Mouse (Mus musculus) Patski (cell line): Measurements from ENCODE around the gene Arsk. TPM values are rescaled to one million over a fixed set of nuclear protein-coding genes. Genes with fewer than 3 reads are reported as not detected.

Source experiments
- ATAC-seq: fragments of 100-300 bp; one replicate; pipeline ENCODE4 v1.8.0; 2021
- CTCF ChIA-PET: fragments of 350-600 bp; sonication (Branson Sonifier 250); formaldehyde crosslinking; loops from one replicate; lab custom pipeline; 2022; ENCODE audit warnings: inconsistent platforms; lab: Charles Lee
- POLR2A ChIA-PET: fragments of 350-600 bp; sonication (Branson Sonifier 250); formaldehyde crosslinking; loops from one replicate; lab custom pipeline; 2022; ENCODE audit warnings: antibody characterized with exemption, inconsistent platforms; lab: Charles Lee
- DNase-seq: peaks from one replicate; pipeline ENCODE4 v3.0.0-alpha.2; 2011; ENCODE audit warnings: low read depth, low spot score
- H3K27me3 ChIP-seq: fragments of 371-371 bp; one replicate; pipeline ENCODE4 v1.5.1; 2021
- CTCF ChIP-seq: fragments of 100-300 bp; IDR thresholded peaks from one replicate; pipeline ENCODE4 v1.5.1; 2021
- in situ Hi-C: fragments of 300-500 bp; cut with MboI; formaldehyde crosslinking; loops from 3 replicates; pipeline ENCODE4 v1.11.1; 2018; ENCODE audit warnings: low pct_unique_long_range_greater_than_20kb, mixed read lengths
- polyA plus RNA-seq: library from polyadenylated mRNA; unstranded; gene quantifications from one replicate; pipeline ENCODE4 v1.2.3, GENCODE M21; 2021

The Arsk gene
- polyA plus RNA-seq: 39.1 TPM

- no peak for TF ChIP-seq CTCF
- ATAC-seq: peak; percentile 88
- CTCF ChIA-PET: no interaction called here
- POLR2A ChIA-PET: no interaction called here
- peak; percentile 85 for DNase-seq
- no peaks in the 10 kb centered on the region for H3K27me3 ChIP-seq
- in situ Hi-C loops: no loop called here
Observed at GRCm38 (mm10) chr13:76098493-76099303, at the start of gene Arsk, which contains the start of gene Ttc37. TSS of gene Arsk (minus strand) at chr13:76098660. TSS of gene Ttc37 (plus strand) at chr13:76098734.

GRCm38 (mm10) chr13:76141117-76141808 lies 42.8 kb upstream of the Arsk start:
- H3K27me3 ChIP-seq: no peaks in the 10 kb centered on the region
- no peak for DNase-seq
- ATAC-seq: no peak
- TF ChIP-seq CTCF: no peak
- CTCF ChIA-PET: interaction anchor here (1.6 to 2.7 kb wide), 3 partner anchors 8 to 18 kb away, joined by 4 to 7 read pairs (median 7); no protein-coding TSS in a partner anchor
- in situ Hi-C loops: no loop called here
- POLR2A ChIA-PET: no interaction called here

GRCm38 (mm10) chr13:76138862-76139261 lies 40.4 kb upstream of the Arsk start:
- in situ Hi-C loops: no loop called here
- ChIA-PET POLR2A (no interaction called here), CTCF (interaction anchor here (1.6 to 2.7 kb wide), 3 partner anchors 10 to 16 kb away, joined by 4 to 7 read pairs (median 7); no protein-coding TSS in a partner anchor)
- no peak for ATAC-seq
- TF ChIP-seq CTCF: no peak
- H3K27me3 ChIP-seq: no peaks in the 10 kb centered on the region
- DNase-seq: no peak

- in situ Hi-C loops: no loop called here
- CTCF ChIA-PET: no interaction called here
- no peaks in the 10 kb centered on the region for H3K27me3 ChIP-seq
- TF ChIP-seq CTCF: no peak
- POLR2A ChIA-PET: no interaction called here
- no peak for DNase-seq
- ATAC-seq: no peak
Observed at GRCm38 (mm10) chr13:76132415-76132814, 34.0 kb upstream of the Arsk start.

- ChIA-PET POLR2A (no interaction called here), CTCF (interaction anchor here (1.1 kb wide), 1 partner anchor 22 kb away, joined by 3 read pairs; no protein-coding TSS in a partner anchor)
- H3K27me3 ChIP-seq: no peaks in the 10 kb centered on the region
- ATAC-seq (no peak), DNase-seq (no peak)
- in situ Hi-C loops: no loop called here
- TF ChIP-seq CTCF: no peak
Observed at GRCm38 (mm10) chr13:76128799-76129198, 30.3 kb upstream of the Arsk start.

- no peak for ATAC-seq
- TF ChIP-seq CTCF: no peak
- in situ Hi-C loops: no loop called here
- no peak for DNase-seq
- H3K27me3 ChIP-seq: no peaks in the 10 kb centered on the region
- ChIA-PET POLR2A (no interaction called here), CTCF (no interaction called here)
Observed at GRCm38 (mm10) chr13:76109069-76109824, 10.8 kb upstream of the Arsk start.

- H3K27me3 ChIP-seq: no peaks in the 10 kb centered on the region
- in situ Hi-C loops: no loop called here
- ChIA-PET CTCF (no interaction called here), POLR2A (no interaction called here)
- TF ChIP-seq CTCF: no peak
- DNase-seq: peak; percentile 54
- ATAC-seq: peak; percentile 75
Observed at GRCm38 (mm10) chr13:76101989-76102388, 3.5 kb upstream of the Arsk start.

- no peaks in the 10 kb centered on the region for H3K27me3 ChIP-seq
- in situ Hi-C loops: no loop called here
- POLR2A ChIA-PET: no interaction called here
- TF ChIP-seq CTCF: no peak
- CTCF ChIA-PET: no interaction called here
- ATAC-seq: peak; percentile 63
- no peak for DNase-seq
Observed at GRCm38 (mm10) chr13:76098116-76098492, 356 bp downstream of the Arsk start.

GRCm38 (mm10) chr13:76074323-76074722 lies 24.1 kb downstream of the Arsk start:
- ATAC-seq (no peak), DNase-seq (no peak)
- ChIA-PET POLR2A (no interaction called here), CTCF (no interaction called here)
- H3K27me3 ChIP-seq: no peaks in the 10 kb centered on the region
- TF ChIP-seq CTCF: no peak
- in situ Hi-C loops: no loop called here

GRCm38 (mm10) chr13:76064363-76064945 lies 34.0 kb downstream of the Arsk start:
- H3K27me3 ChIP-seq: no peaks in the 10 kb centered on the region
- ChIA-PET CTCF (interaction anchor here (1.0 kb wide), 1 partner anchor 8 kb away, joined by 3 read pairs; no protein-coding TSS in a partner anchor), POLR2A (no interaction called here)
- ATAC-seq (no peak), DNase-seq (no peak)
- in situ Hi-C loops: no loop called here
- no peak for TF ChIP-seq CTCF
